Mouse (Mus musculus) hindbrain, embryonic 13.5 days (tissue): ENCODE results near the gene Tas2r119. TPM values are rescaled to one million over a fixed set of nuclear protein-coding genes. Genes with fewer than 3 reads are reported as not detected.

Source experiments
- ATAC-seq: fragments of 200-750 bp; cut with Nextera tagmentation; 2 replicates; pipeline ENCODE4 v1.8.0; 2017; ENCODE audit warnings: moderate TSS enrichment; ENCODE audit not compliant: low FRiP score
- H3K27ac ChIP-seq: fragments of 300-500 bp; sonication (generic); 2 replicates; pipeline ENCODE4 v1.5.1; 2015; ENCODE audit warnings: inconsistent platforms, mild to moderate bottlenecking, moderate library complexity
- H3K27me3 ChIP-seq: fragments of 300-500 bp; sonication (generic); 2 replicates; pipeline ENCODE4 v1.6.1; 2015; ENCODE audit warnings: mild to moderate bottlenecking, inconsistent platforms
- H3K36me3 ChIP-seq: fragments of 300-500 bp; sonication (generic); 2 replicates; pipeline ENCODE4 v1.6.1; 2015; ENCODE audit warnings: mild to moderate bottlenecking, inconsistent platforms
- H3K4me1 ChIP-seq: fragments of 300-500 bp; sonication (generic); replicated peaks from 2 replicates; pipeline ENCODE4 v1.6.1; 2015; ENCODE audit warnings: inconsistent platforms
- H3K4me2 ChIP-seq: fragments of 300-500 bp; sonication (generic); 2 replicates; pipeline ENCODE4 v1.6.1; 2015; ENCODE audit warnings: inconsistent platforms, mild to moderate bottlenecking, moderate library complexity
- H3K4me3 ChIP-seq: fragments of 300-500 bp; sonication (generic); 2 replicates; pipeline ENCODE4 v1.5.1; 2015; ENCODE audit warnings: mild to moderate bottlenecking, inconsistent platforms
- H3K9ac ChIP-seq: fragments of 300-500 bp; sonication (generic); 2 replicates; pipeline ENCODE4 v1.6.1; 2015; ENCODE audit warnings: mild to moderate bottlenecking, inconsistent platforms
- H3K9me3 ChIP-seq: fragments of 300-500 bp; sonication (generic); 2 replicates; pipeline ENCODE4 v1.6.1; 2016; ENCODE audit warnings: inconsistent platforms
- WGBS: fragments of 180-500 bp; shearing (Covaris S2); methylation state at CpG from one replicate; pipeline ENCODE4 v1.1.7; 2015; 5-methylcytosine and 5-hydroxymethylcytosine counted together
- polyA plus RNA-seq: library from polyadenylated mRNA; unstranded; fragments of >200 nt; fragmentation: Nextera tagmentation; extraction: Ambion mirVana; gene quantifications from 2 replicates; pipeline ENCODE4 v1.2.1, GENCODE M21; 2015

Gene Tas2r119
- polyA plus RNA-seq: not detected in 2 replicates

DNA sequence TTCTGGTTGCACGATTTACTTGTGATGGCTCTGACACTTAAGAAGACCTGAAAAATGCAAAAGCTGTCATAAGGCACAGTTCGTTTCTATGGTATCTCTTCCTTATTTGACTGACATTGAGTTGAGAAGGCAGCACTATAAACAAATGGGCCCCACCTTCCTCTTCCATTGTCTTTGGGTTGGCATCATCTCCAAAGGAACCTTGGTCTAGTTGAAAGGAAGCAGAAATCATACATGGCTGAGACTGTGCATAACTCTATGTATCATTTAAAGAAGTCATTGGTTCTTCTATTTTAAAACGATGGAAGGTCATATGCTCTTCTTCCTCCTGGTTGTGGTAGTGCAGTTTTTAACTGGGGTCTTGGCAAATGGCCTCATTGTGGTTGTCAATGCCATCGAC is at the start of gene Tas2r119:
TSS of gene Tas2r119 (plus strand) at position 301 of the 400 bp plus-strand sequence.
- no peak for ATAC-seq
- no peaks in the 10 kb centered on the region for H3K36me3 ChIP-seq
- no peaks in the 10 kb centered on the region for H3K27me3 ChIP-seq
- no peak within 1 kb of the TSS for H3K9ac ChIP-seq
- no peak within 1 kb of the TSS for H3K4me2 ChIP-seq
- no peaks in the 10 kb centered on the region for H3K9me3 ChIP-seq
- H3K27ac ChIP-seq: no peak within 1 kb of the TSS
- peaks cover 13% of the 10 kb centered on the region for H3K4me1 ChIP-seq
- H3K4me3 ChIP-seq: no peak within 1 kb of the TSS
- 93% methylated on average over 4 of the region's 4 CpGs for WGBS

DNA sequence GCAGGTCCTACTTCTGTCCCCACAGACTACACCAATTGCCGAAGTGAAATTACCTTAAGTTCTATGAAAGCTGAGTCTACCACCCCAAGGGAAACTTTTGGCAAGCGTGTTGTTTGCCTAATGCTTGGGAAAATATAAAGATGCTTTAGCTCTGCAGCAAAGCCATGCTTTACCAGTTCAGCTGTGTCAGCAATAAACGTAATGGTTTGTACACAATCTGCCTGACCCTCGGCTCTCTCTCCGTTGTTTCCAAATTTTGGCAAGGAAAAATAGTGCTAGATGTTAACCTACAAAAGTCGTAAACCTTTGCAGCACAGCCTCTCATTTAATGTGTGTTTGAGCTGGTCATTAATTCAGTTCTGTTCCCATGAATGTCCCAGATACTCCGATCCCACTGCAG is 44.8 kb upstream of the Tas2r119 start:
- 90% methylated on average over 7 of the region's 7 CpGs for WGBS
- Histone ChIP-seq H3K4me3 (no peak overlapping the region), H3K9ac (no peak overlapping the region), H3K4me2 (no peak overlapping the region), H3K4me1 (no peaks in the 10 kb centered on the region), H3K36me3 (no peaks in the 10 kb centered on the region), H3K27me3 (no peaks in the 10 kb centered on the region), H3K27ac (no peak overlapping the region), H3K9me3 (no peaks in the 10 kb centered on the region)
- no peak for ATAC-seq

- Histone ChIP-seq H3K9me3 (no peaks in the 10 kb centered on the region), H3K27me3 (no peaks in the 10 kb centered on the region), H3K4me2 (no peak overlapping the region), H3K9ac (no peak overlapping the region), H3K36me3 (no peaks in the 10 kb centered on the region), H3K4me3 (no peak overlapping the region), H3K27ac (no peak overlapping the region), H3K4me1 (no peaks in the 10 kb centered on the region)
- no peak for ATAC-seq
Measured at GRCm38 (mm10) chr15:32141657-32142056, 35.4 kb upstream of the Tas2r119 start.

GRCm38 (mm10) chr15:32144269-32144668 is 32.8 kb upstream of the Tas2r119 start:
- Histone ChIP-seq H3K4me2 (no peak overlapping the region), H3K4me1 (no peaks in the 10 kb centered on the region), H3K27me3 (no peaks in the 10 kb centered on the region), H3K9me3 (no peaks in the 10 kb centered on the region), H3K27ac (no peak overlapping the region), H3K9ac (no peak overlapping the region), H3K4me3 (no peak overlapping the region), H3K36me3 (no peaks in the 10 kb centered on the region)
- 61% methylated on average over 3 of the region's 3 CpGs for WGBS
- no peak for ATAC-seq

- H3K4me1 ChIP-seq: peaks cover 16% of the 10 kb centered on the region
- no peak overlapping the region for H3K4me2 ChIP-seq
- ATAC-seq: peak; percentile 64
- H3K36me3 ChIP-seq: no peaks in the 10 kb centered on the region
- no peaks in the 10 kb centered on the region for H3K9me3 ChIP-seq
- H3K4me3 ChIP-seq: no peak overlapping the region
- H3K27ac ChIP-seq: no peak overlapping the region
- H3K27me3 ChIP-seq: no peaks in the 10 kb centered on the region
- H3K9ac ChIP-seq: no peak overlapping the region
- 66% methylated on average over 2 of the region's 2 CpGs for WGBS
Measured at GRCm38 (mm10) chr15:32153404-32153803, 23.7 kb upstream of the Tas2r119 start.

- no peaks in the 10 kb centered on the region for H3K27me3 ChIP-seq
- no peak overlapping the region for H3K4me3 ChIP-seq
- H3K27ac ChIP-seq: no peak overlapping the region
- H3K4me1 ChIP-seq: peaks cover 16% of the 10 kb centered on the region
- H3K4me2 ChIP-seq: no peak overlapping the region
- H3K36me3 ChIP-seq: no peaks in the 10 kb centered on the region
- 46% methylated on average over 11 of the region's 11 CpGs for WGBS
- H3K9me3 ChIP-seq: no peaks in the 10 kb centered on the region
- no peak overlapping the region for H3K9ac ChIP-seq
- peak; percentile 70 for ATAC-seq
Measured at GRCm38 (mm10) chr15:32153857-32154449, 23.1 kb upstream of the Tas2r119 start.

- no peaks in the 10 kb centered on the region for H3K27me3 ChIP-seq
- H3K4me2 ChIP-seq: no peak overlapping the region
- H3K36me3 ChIP-seq: no peaks in the 10 kb centered on the region
- no peaks in the 10 kb centered on the region for H3K9me3 ChIP-seq
- H3K9ac ChIP-seq: no peak overlapping the region
- 65% methylated on average over 5 of the region's 5 CpGs for WGBS
- peaks cover 16% of the 10 kb centered on the region for H3K4me1 ChIP-seq
- H3K27ac ChIP-seq: no peak overlapping the region
- ATAC-seq: no peak
- no peak overlapping the region for H3K4me3 ChIP-seq
Measured at GRCm38 (mm10) chr15:32156126-32156525, 21.0 kb upstream of the Tas2r119 start.

GRCm38 (mm10) chr15:32160281-32160680 is 16.8 kb upstream of the Tas2r119 start:
- no peak overlapping the region for H3K4me2 ChIP-seq
- H3K9ac ChIP-seq: no peak overlapping the region
- H3K9me3 ChIP-seq: no peaks in the 10 kb centered on the region
- 0 out of 2 replicates have a peak, but pooled peaks cover 5% of the 10 kb centered on the region for H3K4me1 ChIP-seq
- no peak overlapping the region for H3K27ac ChIP-seq
- H3K36me3 ChIP-seq: no peaks in the 10 kb centered on the region
- no peak for ATAC-seq
- no peaks in the 10 kb centered on the region for H3K27me3 ChIP-seq
- no peak overlapping the region for H3K4me3 ChIP-seq

- Histone ChIP-seq H3K4me3 (no peak overlapping the region), H3K9me3 (no peaks in the 10 kb centered on the region), H3K27me3 (no peaks in the 10 kb centered on the region), H3K4me2 (no peak overlapping the region), H3K36me3 (no peaks in the 10 kb centered on the region), H3K27ac (no peak overlapping the region), H3K9ac (no peak overlapping the region), H3K4me1 (peaks cover 18% of the 10 kb centered on the region)
- WGBS: 30% methylated on average over 6 of the region's 6 CpGs
- ATAC-seq: no peak
Measured at GRCm38 (mm10) chr15:32171764-32172163, 5.3 kb upstream of the Tas2r119 start.

GRCm38 (mm10) chr15:32172175-32172987 is 4.7 kb upstream of the Tas2r119 start:
- peak; percentile 76; the same call in 1 of the 2 replicates for ATAC-seq
- 37% methylated on average over 9 of the region's 9 CpGs for WGBS

GRCm38 (mm10) chr15:32172988-32173329 is 4.1 kb upstream of the Tas2r119 start:
- no peak for ATAC-seq
- 61% methylated on average over 2 of the region's 2 CpGs for WGBS

More at GRCm38 (mm10) chr15:32172175-32172987, 4.7 kb upstream of the Tas2r119 start:
- no peak overlapping the region for H3K9ac ChIP-seq
- H3K4me2 ChIP-seq: no peak overlapping the region
- H3K27ac ChIP-seq: no peak overlapping the region
- no peak overlapping the region for H3K4me3 ChIP-seq
- peaks cover 18% of the 10 kb centered on the region for H3K4me1 ChIP-seq
- H3K27me3 ChIP-seq: no peaks in the 10 kb centered on the region
- no peaks in the 10 kb centered on the region for H3K36me3 ChIP-seq
- H3K9me3 ChIP-seq: no peaks in the 10 kb centered on the region

GRCm38 (mm10) chr15:32180010-32180725 is 3.1 kb downstream of the Tas2r119 start:
- ATAC-seq: no peak
- Histone ChIP-seq H3K4me2 (no peak overlapping the region), H3K4me1 (no peaks in the 10 kb centered on the region), H3K27me3 (no peaks in the 10 kb centered on the region), H3K9me3 (no peaks in the 10 kb centered on the region), H3K27ac (no peak overlapping the region), H3K4me3 (no peak overlapping the region), H3K9ac (no peak overlapping the region), H3K36me3 (no peaks in the 10 kb centered on the region)
- 90% methylated on average over 1 of the region's 1 CpGs for WGBS

More at GRCm38 (mm10) chr15:32172988-32173329, 4.1 kb upstream of the Tas2r119 start:
- H3K27me3 ChIP-seq: no peaks in the 10 kb centered on the region
- peaks cover 18% of the 10 kb centered on the region for H3K4me1 ChIP-seq
- no peak overlapping the region for H3K4me3 ChIP-seq
- no peaks in the 10 kb centered on the region for H3K9me3 ChIP-seq
- no peak overlapping the region for H3K4me2 ChIP-seq
- H3K27ac ChIP-seq: no peak overlapping the region
- H3K36me3 ChIP-seq: no peaks in the 10 kb centered on the region
- no peak overlapping the region for H3K9ac ChIP-seq
